Mouse (Mus musculus): ENCODE data around the gene Csad. TPM values are rescaled to one million over a fixed set of nuclear protein-coding genes. Genes with fewer than 3 reads are reported as not detected.

The Csad gene
- polyA plus RNA-seq, 1 experiment from 2014 or later, result 68.1 TPM

DNA sequence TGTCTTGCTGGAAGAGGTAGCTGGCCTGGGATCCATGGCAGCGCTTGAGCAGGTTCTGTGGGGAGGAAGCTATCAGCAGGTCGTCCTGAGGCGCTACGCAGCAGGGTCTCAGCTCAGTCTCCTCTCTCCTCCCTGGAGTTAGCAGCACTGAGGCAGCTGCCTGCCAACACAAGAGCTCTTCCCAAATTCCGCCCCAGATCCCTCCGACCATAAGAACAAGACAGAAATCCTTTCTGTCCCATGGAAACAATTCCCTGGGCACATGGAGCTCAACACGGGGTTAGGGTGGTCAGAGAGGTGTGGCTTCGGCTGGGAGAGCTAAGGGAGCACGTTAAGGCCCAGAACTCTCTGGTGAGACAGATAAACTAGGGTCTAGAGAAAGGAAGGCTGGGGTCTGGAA lies 25.4 kb downstream of the Csad start:
- no peaks in the 10 kb centered on the region for H3K27me3 ChIP-seq (ENCODE audit: insufficient read depth, low read length)
- H3K9me3 ChIP-seq (ENCODE audit: low read depth, low read length), result no peaks in the 10 kb centered on the region
- no peak for DNase-seq
- H3K4me1 ChIP-seq (ENCODE audit: insufficient read depth), result no peaks in the 10 kb centered on the region
- no peak for TF ChIP-seq CTCF (IDR thresholded peaks at IDR 0.05; ENCODE audit: low read depth)
- ATAC-seq (ENCODE audit: insufficient read depth), result no peak
- peaks cover 38% of the 10 kb centered on the region; the same call in 1 of the 2 replicates for H3K36me3 ChIP-seq (ENCODE audit: insufficient read depth)
- H3K4me3 ChIP-seq (ENCODE audit: low read depth, low read length), result no peak overlapping the region
- no peak overlapping the region for H3K9ac ChIP-seq
- H3K27ac ChIP-seq (ENCODE audit: low read depth), result no peak overlapping the region
- 78% methylated on average over 9 of the region's 9 CpGs for WGBS
- H3K4me2 ChIP-seq, result no peak overlapping the region

DNA sequence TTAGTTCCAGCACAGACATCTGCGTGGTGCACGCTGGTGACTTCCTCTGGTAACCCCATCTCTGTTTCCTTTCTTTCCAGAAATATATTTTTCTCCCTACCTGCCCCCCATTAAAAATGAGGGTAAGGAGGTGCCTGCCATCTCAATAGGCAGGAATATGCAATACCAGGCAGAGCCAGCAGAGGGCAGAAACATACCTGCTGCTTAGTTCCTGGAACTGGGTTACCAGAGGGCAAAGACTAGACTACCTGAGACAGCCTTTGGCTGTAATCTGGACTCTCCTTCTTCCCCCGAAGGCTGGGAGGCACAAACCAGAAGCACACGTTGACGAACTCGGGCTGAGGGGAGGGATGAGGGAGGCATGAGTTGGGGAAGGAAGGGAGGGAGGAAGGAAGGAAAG lies 26.2 kb downstream of the Csad start:
- peaks cover 32% of the 10 kb centered on the region; the same call in 1 of the 2 replicates for H3K36me3 ChIP-seq (ENCODE audit: insufficient read depth)

GRCm38 (mm10) chr15:102177417-102177816 lies 27.1 kb downstream of the Csad start:
- Histone ChIP-seq H3K4me2 (no peak overlapping the region), H3K9ac (no peak overlapping the region), H3K27me3 (ENCODE audit: insufficient read depth, low read length) (no peaks in the 10 kb centered on the region), H3K27ac (ENCODE audit: low read depth) (no peak overlapping the region), H3K9me3 (ENCODE audit: low read depth, low read length) (no peaks in the 10 kb centered on the region), H3K4me1 (ENCODE audit: insufficient read depth) (no peaks in the 10 kb centered on the region), H3K36me3 (ENCODE audit: insufficient read depth) (peaks cover 27% of the 10 kb centered on the region; the same call in 1 of the 2 replicates), H3K4me3 (ENCODE audit: low read depth, low read length) (no peak overlapping the region)
- TF ChIP-seq CTCF (IDR thresholded peaks at IDR 0.05; ENCODE audit: low read depth), result no peak
- WGBS, result 80% methylated on average over 8 of the region's 8 CpGs
- ATAC-seq (ENCODE audit: insufficient read depth) (no peak; the same call in 1 of the 2 replicates), DNase-seq (no peak)

More for the DNA sequence above, 26.2 kb downstream of the Csad start:
- H3K27ac ChIP-seq (ENCODE audit: low read depth), result no peak overlapping the region
- WGBS, result 19% methylated on average over 6 of the region's 6 CpGs
- ATAC-seq (ENCODE audit: insufficient read depth) (no peak), DNase-seq (peak; percentile 86)
- peak; percentile 91 for TF ChIP-seq CTCF (IDR thresholded peaks at IDR 0.05; ENCODE audit: low read depth)
- H3K4me1 ChIP-seq (ENCODE audit: insufficient read depth), result no peaks in the 10 kb centered on the region
- H3K4me3 ChIP-seq (ENCODE audit: low read depth, low read length), result no peak overlapping the region
- H3K27me3 ChIP-seq (ENCODE audit: insufficient read depth, low read length), result no peaks in the 10 kb centered on the region
- H3K9ac ChIP-seq, result no peak overlapping the region
- no peaks in the 10 kb centered on the region for H3K9me3 ChIP-seq (ENCODE audit: low read depth, low read length)
- no peak overlapping the region for H3K4me2 ChIP-seq

DNA sequence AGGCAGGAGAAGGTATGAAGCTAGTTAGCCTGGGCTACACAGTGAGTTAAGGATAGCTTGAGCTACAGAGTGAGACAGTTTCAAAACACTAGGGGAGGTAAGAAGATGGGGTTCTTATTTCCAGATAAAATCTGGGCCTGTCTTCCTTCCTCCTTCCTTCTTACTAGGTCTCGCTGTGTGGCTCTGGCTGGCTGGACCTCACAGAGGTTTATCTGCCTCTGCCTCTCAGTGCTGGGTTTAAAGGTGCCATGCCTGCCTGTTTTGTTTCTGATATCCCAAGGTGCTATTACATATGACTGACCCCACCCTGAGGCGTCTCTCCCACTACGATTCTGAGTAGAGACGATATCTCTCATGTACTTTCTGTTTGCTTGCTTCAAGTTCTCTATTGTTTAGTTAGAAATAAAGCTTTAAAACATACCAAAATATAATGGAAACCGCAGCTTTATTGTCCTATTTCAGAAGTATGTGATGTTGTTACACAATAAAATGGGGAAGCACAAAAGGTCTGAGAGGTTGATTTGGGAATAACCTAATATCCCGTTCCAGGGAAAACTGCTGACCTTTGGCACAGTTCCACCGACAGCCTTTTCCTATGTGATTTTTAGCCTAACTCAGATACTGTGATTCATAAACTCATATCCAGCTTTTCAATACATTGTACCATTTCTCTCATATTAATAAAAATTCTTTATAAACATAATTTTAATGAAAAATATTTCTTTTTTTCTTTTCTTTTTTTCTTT lies 27.8 kb downstream of the Csad start:
- no peak overlapping the region for H3K4me2 ChIP-seq
- no peak for TF ChIP-seq CTCF (IDR thresholded peaks at IDR 0.05; ENCODE audit: low read depth)
- no peaks in the 10 kb centered on the region for H3K9me3 ChIP-seq (ENCODE audit: low read depth, low read length)
- H3K27me3 ChIP-seq (ENCODE audit: insufficient read depth, low read length), result no peaks in the 10 kb centered on the region
- H3K4me3 ChIP-seq (ENCODE audit: low read depth, low read length), result no peak overlapping the region
- no peaks in the 10 kb centered on the region for H3K4me1 ChIP-seq (ENCODE audit: insufficient read depth)
- peaks cover 27% of the 10 kb centered on the region; the same call in 1 of the 2 replicates for H3K36me3 ChIP-seq (ENCODE audit: insufficient read depth)
- 80% methylated on average over 7 of the region's 7 CpGs for WGBS
- H3K9ac ChIP-seq, result no peak overlapping the region
- DNase-seq (no peak), ATAC-seq (ENCODE audit: insufficient read depth) (no peak)
- no peak overlapping the region for H3K27ac ChIP-seq (ENCODE audit: low read depth)

DNA sequence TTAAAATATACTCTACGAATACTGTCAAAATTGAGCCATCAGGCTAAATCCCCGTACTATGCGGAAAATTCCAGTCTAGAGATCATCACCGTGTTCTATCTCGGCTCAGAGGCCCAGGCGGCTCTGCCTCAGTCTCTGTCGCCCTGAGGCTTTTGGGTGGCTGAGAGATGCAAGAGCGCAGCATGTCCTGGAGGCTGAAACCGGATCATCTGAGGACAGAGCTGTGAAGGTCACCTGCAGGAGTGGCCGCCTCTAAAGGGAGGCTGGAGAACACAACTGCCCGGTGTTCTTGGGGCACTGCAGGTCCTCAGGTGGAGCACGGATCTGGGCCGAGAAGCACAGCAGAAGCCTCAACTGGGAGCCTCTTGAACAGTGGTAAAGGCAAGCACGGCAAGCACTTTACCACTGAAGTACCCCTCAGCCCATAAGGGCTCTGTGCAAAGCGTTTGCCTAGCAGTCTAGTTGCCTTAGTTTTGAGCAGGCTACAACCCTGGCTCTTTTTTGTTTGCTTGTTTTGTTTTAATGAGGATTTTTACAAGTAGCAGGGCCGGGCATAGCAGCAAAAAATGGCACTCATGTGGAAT lies 28.7 kb downstream of the Csad start:
- Histone ChIP-seq H3K9me3 (ENCODE audit: low read depth, low read length) (no peaks in the 10 kb centered on the region), H3K36me3 (ENCODE audit: insufficient read depth) (peaks cover 27% of the 10 kb centered on the region; the same call in 1 of the 2 replicates), H3K9ac (no peak overlapping the region), H3K27ac (ENCODE audit: low read depth) (no peak overlapping the region), H3K27me3 (ENCODE audit: insufficient read depth, low read length) (no peaks in the 10 kb centered on the region), H3K4me1 (ENCODE audit: insufficient read depth) (no peaks in the 10 kb centered on the region), H3K4me2 (no peak overlapping the region), H3K4me3 (ENCODE audit: low read depth, low read length) (no peak overlapping the region)
- TF ChIP-seq CTCF (IDR thresholded peaks at IDR 0.05; ENCODE audit: low read depth), result no peak
- 74% methylated on average over 16 of the region's 16 CpGs for WGBS
- no peak for DNase-seq
- no peak for ATAC-seq (ENCODE audit: insufficient read depth)

DNA sequence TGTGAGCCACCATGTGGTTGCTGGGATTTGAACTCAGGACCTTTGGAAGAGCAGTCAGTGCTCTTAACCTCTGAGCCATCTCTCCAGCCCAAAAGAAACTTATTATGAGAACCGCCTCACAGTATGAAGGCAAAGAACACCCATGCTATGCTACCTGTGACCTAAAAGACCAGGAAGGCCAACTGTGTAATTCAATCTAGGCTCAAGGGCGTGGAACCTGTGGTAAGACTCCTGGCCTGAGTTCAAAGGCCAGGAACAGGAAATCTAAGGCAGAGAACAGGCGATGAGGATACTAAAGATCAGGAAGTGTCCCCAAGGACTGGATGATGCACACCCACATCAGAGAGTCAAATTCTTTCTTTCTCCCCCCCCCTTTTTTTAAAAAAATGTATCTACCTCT lies 30.9 kb downstream of the Csad start:
- H3K9me3 ChIP-seq (ENCODE audit: low read depth, low read length), result no peaks in the 10 kb centered on the region
- 85% methylated on average over 3 of the region's 3 CpGs for WGBS
- no peak for ATAC-seq (ENCODE audit: insufficient read depth)
- H3K9ac ChIP-seq, result no peak overlapping the region
- H3K4me2 ChIP-seq, result no peak overlapping the region
- H3K27ac ChIP-seq (ENCODE audit: low read depth), result no peak overlapping the region
- H3K4me1 ChIP-seq (ENCODE audit: insufficient read depth), result no peaks in the 10 kb centered on the region
- TF ChIP-seq CTCF (IDR thresholded peaks at IDR 0.05; ENCODE audit: low read depth), result no peak
- no peak for DNase-seq
- peaks cover 17% of the 10 kb centered on the region; the same call in 1 of the 2 replicates for H3K36me3 ChIP-seq (ENCODE audit: insufficient read depth)
- H3K27me3 ChIP-seq (ENCODE audit: insufficient read depth, low read length), result no peaks in the 10 kb centered on the region
- H3K4me3 ChIP-seq (ENCODE audit: low read depth, low read length), result no peak overlapping the region

GRCm38 (mm10) chr15:102169064-102169463 lies 35.5 kb downstream of the Csad start:
- TF ChIP-seq CTCF (IDR thresholded peaks at IDR 0.05; ENCODE audit: low read depth), result no peak
- 48% methylated on average over 2 of the region's 2 CpGs for WGBS
- no peaks in the 10 kb centered on the region for H3K27me3 ChIP-seq (ENCODE audit: insufficient read depth, low read length)
- no peak overlapping the region for H3K9ac ChIP-seq
- H3K4me3 ChIP-seq (ENCODE audit: low read depth, low read length), result no peak overlapping the region
- no peak for DNase-seq
- no peak overlapping the region for H3K27ac ChIP-seq (ENCODE audit: low read depth)
- H3K36me3 ChIP-seq (ENCODE audit: insufficient read depth), result no peaks in the 10 kb centered on the region
- no peak overlapping the region for H3K4me2 ChIP-seq
- peaks cover 4% of the 10 kb centered on the region; the same call in 1 of the 2 replicates for H3K4me1 ChIP-seq (ENCODE audit: insufficient read depth)
- no peaks in the 10 kb centered on the region for H3K9me3 ChIP-seq (ENCODE audit: low read depth, low read length)
- ATAC-seq (ENCODE audit: insufficient read depth), result no peak
